Mouse (Mus musculus): ENCODE data around the gene Kdm6b. TPM values are rescaled to one million over a fixed set of nuclear protein-coding genes. Genes with fewer than 3 reads are reported as not detected.

Gene Kdm6b
- 145 and 185 TPM in 2 replicates for total RNA-seq (2014; fragmentation: Nextera tagmentation)
- 3.9 and 4.8 TPM in 2 replicates for total RNA-seq (2017)
- 104 and 111 TPM in 2 replicates for polyA plus RNA-seq (2012)

GRCm38 (mm10) chr11:69413221-69414181 lies at the start of gene Kdm6b:
Kdm6b (minus strand) TSS chr11:69413675.
- ATAC-seq (ENCODE audit: extremely low read depth, insufficient number of reproducible peaks, low FRiP score, poor library complexity, severe bottlenecking) (no peak), DNase-seq (ENCODE audit: low spot score) (no peak)
- Histone ChIP-seq H3K27me3 (ENCODE audit: insufficient read depth, low read length) (no peaks in the 10 kb centered on the region), H3K4me1 (ENCODE audit: insufficient read depth, low read depth, low read length) (peaks cover 81% of the 10 kb centered on the region), H3K4me3 (ENCODE audit: low read depth, low read length) (peak within 1 kb of the TSS; percentile 78; the same call in 1 of the 2 replicates), H3K36me3 (replicated peaks) (peaks cover 33% of the 10 kb centered on the region), H3K9me3 (replicated peaks) (no peaks in the 10 kb centered on the region)
- no peak for TF ChIP-seq GATA1 (IDR thresholded peaks at IDR 0.05; ENCODE audit: borderline replicate concordance, low read length)
- TF ChIP-seq TAL1 (conservative IDR thresholded peaks at IDR 0.05; ENCODE audit: low read depth, low read length) = no peak
- no peak for TF ChIP-seq CTCF (IDR thresholded peaks at IDR 0.05; ENCODE audit: low read depth, low read length)
- no peak for TF ChIP-seq POLR2AphosphoS5 (IDR thresholded peaks at IDR 0.05; ENCODE audit: insufficient replicate concordance, low read depth, low read length)
- no peak for TF ChIP-seq GATA2 (IDR thresholded peaks at IDR 0.05; ENCODE audit: borderline replicate concordance, low read depth, low read length)

- no peak for ATAC-seq (ENCODE audit: extremely low read depth, insufficient number of reproducible peaks, low FRiP score, poor library complexity, severe bottlenecking)
- peaks cover 22% of the 10 kb centered on the region for H3K4me1 ChIP-seq (ENCODE audit: insufficient read depth, low read depth, low read length)
- H3K36me3 ChIP-seq (replicated peaks) = no peaks in the 10 kb centered on the region
- H3K27me3 ChIP-seq (ENCODE audit: insufficient read depth, low read length) = peaks cover 56% of the 10 kb centered on the region
- no peak for DNase-seq (ENCODE audit: low spot score)
- TF ChIP-seq TAL1 (conservative IDR thresholded peaks at IDR 0.05; ENCODE audit: low read depth, low read length) (no peak), POLR2AphosphoS5 (IDR thresholded peaks at IDR 0.05; ENCODE audit: insufficient replicate concordance, low read depth, low read length) (no peak)
- peaks cover 3% of the 10 kb centered on the region for H3K9me3 ChIP-seq (replicated peaks)
- H3K4me3 ChIP-seq (ENCODE audit: low read depth, low read length) = no peak overlapping the region
Measured at GRCm38 (mm10) chr11:69461568-69461967, 48.1 kb upstream of the Kdm6b start.

GRCm38 (mm10) chr11:69459883-69460282 lies 46.4 kb upstream of the Kdm6b start:
- DNase-seq (ENCODE audit: low spot score) (no peak), ATAC-seq (ENCODE audit: extremely low read depth, insufficient number of reproducible peaks, low FRiP score, poor library complexity, severe bottlenecking) (no peak)
- Histone ChIP-seq H3K27me3 (ENCODE audit: insufficient read depth, low read length) (peaks cover 44% of the 10 kb centered on the region), H3K36me3 (replicated peaks) (no peaks in the 10 kb centered on the region), H3K4me1 (ENCODE audit: insufficient read depth, low read depth, low read length) (peaks cover 18% of the 10 kb centered on the region), H3K9me3 (replicated peaks) (peaks cover 3% of the 10 kb centered on the region), H3K4me3 (ENCODE audit: low read depth, low read length) (no peak overlapping the region)
- no peak; the same call in 1 of the 2 replicates for TF ChIP-seq POLR2AphosphoS5 (IDR thresholded peaks at IDR 0.05; ENCODE audit: insufficient replicate concordance, low read depth, low read length)

- DNase-seq (ENCODE audit: low spot score) (no peak), ATAC-seq (ENCODE audit: extremely low read depth, insufficient number of reproducible peaks, low FRiP score, poor library complexity, severe bottlenecking) (no peak)
- peaks cover 41% of the 10 kb centered on the region for H3K27me3 ChIP-seq (ENCODE audit: insufficient read depth, low read length)
- no peak overlapping the region for H3K4me3 ChIP-seq (ENCODE audit: low read depth, low read length)
- H3K36me3 ChIP-seq (replicated peaks) = no peaks in the 10 kb centered on the region
- H3K4me1 ChIP-seq (ENCODE audit: insufficient read depth, low read depth, low read length) = peaks cover 28% of the 10 kb centered on the region
- no peaks in the 10 kb centered on the region for H3K9me3 ChIP-seq (replicated peaks)
- TF ChIP-seq TAL1 (conservative IDR thresholded peaks at IDR 0.05; ENCODE audit: low read depth, low read length) (no peak), POLR2AphosphoS5 (IDR thresholded peaks at IDR 0.05; ENCODE audit: insufficient replicate concordance, low read depth, low read length) (no peak), CTCF (IDR thresholded peaks at IDR 0.05; ENCODE audit: low read depth, low read length) (no peak), GATA2 (IDR thresholded peaks at IDR 0.05; ENCODE audit: borderline replicate concordance, low read depth, low read length) (no peak), GATA1 (IDR thresholded peaks at IDR 0.05; ENCODE audit: borderline replicate concordance, low read length) (no peak)
Measured at GRCm38 (mm10) chr11:69457006-69457579, 43.6 kb upstream of the Kdm6b start.

- DNase-seq (ENCODE audit: low spot score) (no peak), ATAC-seq (ENCODE audit: extremely low read depth, insufficient number of reproducible peaks, low FRiP score, poor library complexity, severe bottlenecking) (no peak)
- H3K4me1 ChIP-seq (ENCODE audit: insufficient read depth, low read depth, low read length) = peaks cover 17% of the 10 kb centered on the region
- no peaks in the 10 kb centered on the region for H3K36me3 ChIP-seq (replicated peaks)
- no peak overlapping the region for H3K4me3 ChIP-seq (ENCODE audit: low read depth, low read length)
- peaks cover 41% of the 10 kb centered on the region for H3K27me3 ChIP-seq (ENCODE audit: insufficient read depth, low read length)
- H3K9me3 ChIP-seq (replicated peaks) = no peaks in the 10 kb centered on the region
- TF ChIP-seq GATA2 (IDR thresholded peaks at IDR 0.05; ENCODE audit: borderline replicate concordance, low read depth, low read length) (no peak), GATA1 (IDR thresholded peaks at IDR 0.05; ENCODE audit: borderline replicate concordance, low read length) (no peak), TAL1 (conservative IDR thresholded peaks at IDR 0.05; ENCODE audit: low read depth, low read length) (no peak), CTCF (IDR thresholded peaks at IDR 0.05; ENCODE audit: low read depth, low read length) (no peak), POLR2AphosphoS5 (IDR thresholded peaks at IDR 0.05; ENCODE audit: insufficient replicate concordance, low read depth, low read length) (no peak)
Measured at GRCm38 (mm10) chr11:69452114-69452867, 38.8 kb upstream of the Kdm6b start.

GRCm38 (mm10) chr11:69447299-69447698 lies 33.8 kb upstream of the Kdm6b start:
- H3K36me3 ChIP-seq (replicated peaks) = no peaks in the 10 kb centered on the region
- peaks cover 51% of the 10 kb centered on the region for H3K27me3 ChIP-seq (ENCODE audit: insufficient read depth, low read length)
- no peak for ATAC-seq (ENCODE audit: extremely low read depth, insufficient number of reproducible peaks, low FRiP score, poor library complexity, severe bottlenecking)
- no peak overlapping the region for H3K4me3 ChIP-seq (ENCODE audit: low read depth, low read length)
- no peak for DNase-seq (ENCODE audit: low spot score)
- peaks cover 15% of the 10 kb centered on the region for H3K4me1 ChIP-seq (ENCODE audit: insufficient read depth, low read depth, low read length)
- TF ChIP-seq GATA1 (IDR thresholded peaks at IDR 0.05; ENCODE audit: borderline replicate concordance, low read length) = no peak
- TF ChIP-seq GATA2 (IDR thresholded peaks at IDR 0.05; ENCODE audit: borderline replicate concordance, low read depth, low read length) = no peak
- TF ChIP-seq TAL1 (conservative IDR thresholded peaks at IDR 0.05; ENCODE audit: low read depth, low read length) = no peak
- no peak for TF ChIP-seq POLR2AphosphoS5 (IDR thresholded peaks at IDR 0.05; ENCODE audit: insufficient replicate concordance, low read depth, low read length)
- TF ChIP-seq CTCF (IDR thresholded peaks at IDR 0.05; ENCODE audit: low read depth, low read length) = no peak
- H3K9me3 ChIP-seq (replicated peaks) = no peaks in the 10 kb centered on the region
